Mouse (Mus musculus): ENCODE data around the gene Frmd8. TPM values are rescaled to one million over a fixed set of nuclear protein-coding genes. Genes with fewer than 3 reads are reported as not detected.

Gene Frmd8
- total RNA-seq, 2 experiments from 2014 or later, result 4.5 to 5.0 TPM

GRCm38 (mm10) chr19:5800632-5801431, 74.2 kb downstream of the Frmd8 start:
- DNase-seq, result no peak
- intact Hi-C loops (cut with DNase I), result no loop called here

- no peak for DNase-seq
- intact Hi-C loops (cut with DNase I), result no loop called here
These were observed 74.8 kb downstream of the Frmd8 start for GRCm38 (mm10) chr19:5800350-5800631.

Other genes with a start within 250 kb of the Frmd8 start
- gene Rela, start 237.8 kb downstream of the Frmd8 start, total RNA-seq (2021), result 10 to 100 TPM; 12.4 to 14.9 TPM
- 1 to 10 TPM; 6.9 to 9.5 TPM for gene Sipa1, start 211.6 kb downstream of the Frmd8 start, total RNA-seq (2021)
- gene Map3k11, start 186.5 kb downstream of the Frmd8 start, total RNA-seq (2021), result 10 to 100 TPM; 10.8 to 11.3 TPM
- gene Pcnx3, start 186.4 kb downstream of the Frmd8 start, total RNA-seq (2021), result 10 to 100 TPM; 12.2 to 15.2 TPM
- not detected for gene Kcnk7, start 170.9 kb downstream of the Frmd8 start, total RNA-seq (2021)
- 100 to 1,000 TPM; 235 to 261 TPM for gene Ehbp1l1, start 149.0 kb downstream of the Frmd8 start, total RNA-seq (2021)
- gene Fam89b, start 145.6 kb downstream of the Frmd8 start, total RNA-seq (2021), result 10 to 100 TPM; 19.7 to 22.8 TPM
- 10 to 100 TPM; 43.4 to 44.2 TPM for gene Ltbp3, start 134.4 kb downstream of the Frmd8 start, total RNA-seq (2021)
- gene Scyl1, start 103.9 kb downstream of the Frmd8 start, total RNA-seq (2021), result 10 to 100 TPM; 70.8 to 71.1 TPM
- 1 to 10 TPM in 1 of 2 experiments, under 1 TPM in 1; 0.99 to 1.0 TPM for gene Slc25a45, start 2.5 kb upstream of the Frmd8 start, total RNA-seq (2021)
- under 1 TPM in 1 of 2 experiments, not detected in 1; 0.20 TPM for gene Tigd3, start 18.9 kb upstream of the Frmd8 start, total RNA-seq (2021)
- gene Dpf2, start 37.7 kb upstream of the Frmd8 start, total RNA-seq (2021), result 10 to 100 TPM; 75.1 to 81.4 TPM
- gene Cdc42ep2, start 49.5 kb upstream of the Frmd8 start, total RNA-seq (2021), result 10 to 100 TPM; 10.1 to 12.4 TPM
- 10 to 100 TPM in 1 of 2 experiments, 1 to 10 TPM in 1; 8.6 to 11.6 TPM for gene Pola2, start 88.9 kb upstream of the Frmd8 start, total RNA-seq (2021)
- gene Slc22a20, start 110.9 kb upstream of the Frmd8 start, total RNA-seq (2021), result not detected
- gene Capn1, start 140.6 kb upstream of the Frmd8 start, total RNA-seq (2021), result 10 to 100 TPM; 82.6 to 95.2 TPM
- 10 to 100 TPM; 14.4 to 15.8 TPM for gene Syvn1, start 171.3 kb upstream of the Frmd8 start, total RNA-seq (2021)
- 10 to 100 TPM; 25.8 TPM for gene Mrpl49, start 182.5 kb upstream of the Frmd8 start, total RNA-seq (2021)
- gene Fau, start 182.6 kb upstream of the Frmd8 start, total RNA-seq (2021), result 100 to 1,000 TPM; 333 to 400 TPM
- 1 to 10 TPM; 7.6 to 9.0 TPM for gene Znhit2, start 185.9 kb upstream of the Frmd8 start, total RNA-seq (2021)
- 1 to 10 TPM; 4.9 to 5.1 TPM for gene Tm7sf2, start 193.1 kb upstream of the Frmd8 start, total RNA-seq (2021)
- 10 to 100 TPM; 15.7 to 19.3 TPM for gene Vps51, start 202.0 kb upstream of the Frmd8 start, total RNA-seq (2021)
- not detected for gene Tmem262, start 204.8 kb upstream of the Frmd8 start, total RNA-seq (2021)
- not detected for gene Gm28374, start 207.0 kb upstream of the Frmd8 start, total RNA-seq (2021)
- 10 to 100 TPM; 10.2 to 10.3 TPM for gene Zfpl1, start 209.7 kb upstream of the Frmd8 start, total RNA-seq (2021)
- under 1 TPM in 1 of 2 experiments, not detected in 1; 0.28 TPM for gene Cdca5, start 209.7 kb upstream of the Frmd8 start, total RNA-seq (2021)
- not detected for gene AC131692.1, start 219.1 kb upstream of the Frmd8 start, total RNA-seq (2021)
- not detected for gene Naaladl1, start 230.5 kb upstream of the Frmd8 start, total RNA-seq (2021)
- 1 to 10 TPM; 8.7 to 9.8 TPM for gene Sac3d1, start 243.4 kb upstream of the Frmd8 start, total RNA-seq (2021)

Measured in gastrocnemius, postnatal 36 days (tissue).